Mouse (Mus musculus): Measurements from ENCODE around the gene Ncor1.
"Not testable (repeated sequence)": the region's sequence is repeated elsewhere in the genome, so short reads cannot be mapped to it uniquely, and the experiment has no call there.

Gene Ncor1

GRCm38 (mm10) chr11:62458780-62459179, 439 bp upstream of the Ncor1 start:
- no peak for DNase-seq (ENCODE audit: low spot score)

DNA sequence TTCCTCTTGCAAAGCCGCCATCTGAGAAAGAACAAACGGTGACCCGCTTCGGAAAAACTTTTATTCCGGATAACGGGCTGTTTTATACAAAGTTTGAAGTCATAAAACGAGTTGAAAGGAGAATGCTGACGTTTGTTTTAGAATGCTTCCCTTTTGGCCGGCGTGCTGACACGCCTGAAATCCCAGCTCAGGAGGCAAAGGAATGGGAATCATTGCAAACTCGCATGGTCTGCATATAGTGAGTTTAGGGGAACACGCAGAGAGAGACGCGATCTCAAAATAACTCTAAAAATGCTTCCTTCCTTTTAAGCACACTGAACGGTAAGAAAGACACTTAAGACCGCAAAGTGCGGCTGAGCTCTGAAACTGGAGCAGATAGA, 460 bp downstream of the Ncor1 start:
- no peak for DNase-seq (ENCODE audit: low spot score)

DNA sequence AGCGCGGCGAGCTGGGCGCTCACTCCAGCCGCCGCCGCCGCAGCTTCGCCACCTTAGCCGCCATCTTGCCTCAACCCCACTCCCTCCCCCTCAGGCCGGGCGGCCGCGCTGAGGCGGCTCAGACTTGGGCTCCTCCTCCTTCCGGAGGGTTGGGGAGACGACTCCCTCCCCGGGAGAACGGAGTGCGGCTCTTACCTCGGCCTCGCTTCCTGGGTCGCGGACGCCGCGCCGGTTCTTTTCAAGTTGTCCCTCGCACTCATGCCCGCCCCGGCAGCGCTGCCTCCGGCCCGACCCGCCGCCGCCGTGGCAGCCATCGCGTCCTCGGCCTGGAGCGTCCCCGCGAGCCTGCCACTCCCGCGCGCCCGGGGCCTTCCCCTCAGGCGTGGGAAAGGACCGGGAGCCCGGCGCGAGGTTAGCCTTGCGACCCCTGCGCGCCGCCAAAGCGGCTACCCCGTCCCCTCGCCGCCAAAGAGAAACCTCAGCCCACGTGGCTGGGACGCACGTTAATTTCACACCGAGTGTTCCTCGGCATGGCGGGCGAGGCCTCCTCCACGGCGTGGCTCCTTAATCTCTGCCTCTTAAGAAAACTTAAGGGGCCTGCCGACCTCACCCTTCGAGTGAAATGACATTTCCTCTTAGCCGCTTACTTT, 975 bp downstream of the Ncor1 start:
- DNase-seq (ENCODE audit: low spot score): peak; percentile 81

DNA sequence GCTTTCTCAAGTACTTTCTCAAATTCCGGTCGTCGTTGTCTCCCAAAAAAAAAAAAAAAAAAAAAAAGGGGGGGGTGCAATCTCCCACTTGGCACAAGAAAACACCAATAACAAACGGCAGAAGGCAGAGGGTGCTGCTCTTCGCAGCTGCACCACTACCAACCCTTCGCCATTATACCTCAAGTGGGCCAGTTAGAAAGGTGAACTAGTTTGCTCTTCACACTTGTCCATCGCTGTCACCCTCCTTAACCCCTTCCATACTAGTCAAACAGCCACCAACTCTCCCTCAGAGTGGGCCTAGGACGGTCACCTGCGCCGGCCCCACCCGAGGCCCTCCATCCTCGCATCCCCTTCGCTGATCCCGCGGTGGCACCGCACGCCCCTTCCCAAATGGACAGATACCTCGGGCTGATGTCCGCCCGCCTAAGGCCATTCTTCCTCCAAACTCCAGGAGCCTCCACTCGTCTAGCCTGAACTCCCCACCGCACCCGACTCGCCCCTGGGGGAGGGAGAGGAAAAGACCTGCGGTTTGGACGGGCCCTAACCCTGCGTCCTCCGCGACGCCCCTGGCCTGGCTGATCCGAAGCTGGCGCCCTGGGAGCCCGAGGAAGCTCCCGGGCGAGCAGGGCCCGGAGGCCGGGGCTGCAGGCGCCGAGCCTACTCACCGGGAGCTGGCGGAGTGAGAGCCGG, 1.7 kb downstream of the Ncor1 start:
- DNase-seq (ENCODE audit: low spot score): no peak

- DNase-seq (ENCODE audit: low spot score): no peak
Measured at GRCm38 (mm10) chr11:62456021-62456482, 2.3 kb downstream of the Ncor1 start.

DNA sequence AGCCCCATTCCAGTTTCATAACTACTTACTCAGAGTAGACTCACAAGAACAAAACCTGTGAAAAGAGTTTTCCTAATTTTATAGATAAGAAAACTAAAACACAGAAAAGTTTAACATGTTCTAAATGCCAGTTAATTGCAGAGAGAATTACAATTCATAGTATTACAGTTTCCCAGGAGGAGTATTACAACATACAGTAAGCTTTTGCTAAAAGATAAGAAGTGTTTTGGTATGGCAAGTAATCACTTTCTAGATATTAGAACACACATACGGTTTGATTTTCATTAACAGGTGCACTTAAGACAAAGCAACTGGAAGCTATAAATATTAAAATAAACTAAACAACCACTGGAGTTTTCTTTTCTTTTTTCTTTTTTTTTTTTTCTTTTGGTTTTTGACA, 3.1 kb downstream of the Ncor1 start:
- DNase-seq (ENCODE audit: low spot score): no peak

GRCm38 (mm10) chr11:62448971-62449370, 9.4 kb downstream of the Ncor1 start:
- DNase-seq (ENCODE audit: low spot score): no peak

GRCm38 (mm10) chr11:62445799-62446198, 12.5 kb downstream of the Ncor1 start:
- no peak for DNase-seq (ENCODE audit: low spot score)

DNA sequence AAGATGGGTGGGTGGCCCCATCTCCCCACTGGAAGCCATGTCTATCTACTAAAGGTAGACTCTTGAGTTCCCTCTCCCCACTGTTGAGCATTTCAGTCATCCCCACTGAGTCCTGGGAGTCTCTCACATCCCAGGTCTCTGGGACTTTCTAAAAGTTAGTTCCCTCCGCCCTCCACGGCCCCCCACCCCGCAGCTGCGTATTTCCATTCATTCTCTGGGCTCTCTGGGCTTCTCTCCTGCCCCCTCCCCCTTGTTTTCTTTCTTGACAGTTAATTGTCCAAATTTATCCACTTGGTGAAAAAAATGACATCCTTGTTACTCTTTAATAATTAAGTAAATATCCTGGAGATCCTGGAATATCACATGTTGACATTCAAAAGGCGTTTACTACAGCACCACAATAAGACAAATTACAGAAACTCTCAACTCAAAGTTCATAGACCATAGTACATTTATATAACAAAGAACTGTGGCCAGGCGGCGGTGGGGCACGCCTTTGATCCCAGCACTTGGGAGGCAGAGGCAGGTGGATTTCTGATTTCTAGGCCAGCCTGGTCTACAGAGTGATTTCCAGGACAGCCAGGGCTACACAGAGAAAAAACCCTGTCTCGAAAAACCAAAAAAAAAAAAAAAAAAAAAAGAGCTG, 17.5 kb downstream of the Ncor1 start:
- no peak for DNase-seq (ENCODE audit: low spot score)

DNA sequence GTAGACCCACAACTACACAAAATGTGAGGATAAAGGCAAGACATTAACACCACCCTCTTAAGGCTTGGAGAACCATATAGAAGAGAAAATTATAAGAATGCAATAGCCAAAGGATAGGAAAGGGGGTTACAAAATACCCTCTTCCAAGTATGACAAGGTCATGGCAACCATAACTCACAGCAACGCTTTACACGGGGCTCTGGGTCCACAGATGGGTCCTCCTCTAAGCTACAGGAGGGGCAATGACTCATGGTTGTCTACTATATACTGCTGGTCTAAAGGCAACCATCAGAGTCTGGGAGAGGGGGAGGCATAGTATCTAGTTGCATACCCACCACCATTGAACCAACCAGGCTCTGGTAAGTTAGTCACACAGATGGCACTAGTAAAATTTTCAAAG, 26.1 kb downstream of the Ncor1 start:
- no peak for DNase-seq (ENCODE audit: low spot score)

- no peak for DNase-seq (ENCODE audit: low spot score)
Measured at GRCm38 (mm10) chr11:62427105-62427504, 31.2 kb downstream of the Ncor1 start.

DNA sequence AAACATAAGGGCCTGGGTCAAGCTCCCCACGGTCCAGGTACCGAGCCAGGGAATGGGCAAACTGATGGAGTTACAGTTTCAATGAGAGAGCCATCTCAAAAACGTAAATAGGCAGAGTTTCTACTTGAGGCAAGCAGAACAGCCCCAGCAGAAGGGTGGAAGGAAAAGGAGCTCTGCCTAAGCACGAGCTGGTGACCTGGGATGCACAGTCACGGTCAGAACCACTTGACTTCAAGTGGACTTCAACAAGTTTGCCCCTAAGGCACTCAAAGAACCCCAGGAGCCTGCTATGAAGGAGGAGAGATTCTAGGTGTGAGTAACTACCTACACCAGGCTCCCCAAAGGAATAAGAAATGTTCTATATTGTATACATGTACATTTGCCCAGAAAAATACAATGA, 32.1 kb downstream of the Ncor1 start:
- no peak for DNase-seq (ENCODE audit: low spot score)

DNA sequence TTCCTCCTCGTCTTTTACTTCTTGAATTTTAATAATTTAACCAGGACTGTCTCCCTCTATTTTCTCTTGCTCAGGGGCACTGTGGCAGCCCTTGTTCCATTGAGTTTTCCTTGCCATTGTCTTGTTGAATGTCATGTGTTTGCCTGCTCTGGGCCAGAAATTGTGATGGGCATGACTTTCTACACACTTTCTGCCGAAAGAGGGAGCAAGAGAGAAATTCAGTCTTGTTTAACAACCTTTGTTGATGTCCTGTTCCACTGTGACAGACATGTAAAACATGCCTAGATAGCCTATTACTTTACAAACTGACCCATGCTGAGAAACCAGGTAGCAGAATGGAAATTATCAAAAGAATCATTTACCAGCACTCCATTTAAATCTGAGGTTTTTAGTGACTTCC, 33.8 kb downstream of the Ncor1 start:
- no peak for DNase-seq (ENCODE audit: low spot score)

DNA sequence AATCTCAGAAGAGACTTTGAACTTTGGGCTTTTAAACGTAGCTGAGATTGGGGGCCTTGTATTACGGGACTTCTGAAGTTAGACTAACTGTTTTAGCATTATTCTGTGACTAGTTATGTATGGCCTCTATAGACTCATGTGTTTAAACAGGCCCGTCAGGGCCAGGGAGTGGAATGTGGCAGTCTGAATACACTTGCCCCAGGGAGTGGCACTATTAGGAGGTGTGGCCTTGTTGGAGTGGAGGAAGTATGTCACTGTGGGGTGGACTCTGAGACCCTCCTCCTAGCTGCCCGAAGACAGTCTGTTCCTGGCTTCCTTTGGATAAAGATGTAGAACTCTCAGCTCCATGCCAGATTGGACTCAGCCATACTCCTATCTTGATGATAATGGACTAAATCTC, 43.3 kb downstream of the Ncor1 start:
- no peak for DNase-seq (ENCODE audit: low spot score)

DNA sequence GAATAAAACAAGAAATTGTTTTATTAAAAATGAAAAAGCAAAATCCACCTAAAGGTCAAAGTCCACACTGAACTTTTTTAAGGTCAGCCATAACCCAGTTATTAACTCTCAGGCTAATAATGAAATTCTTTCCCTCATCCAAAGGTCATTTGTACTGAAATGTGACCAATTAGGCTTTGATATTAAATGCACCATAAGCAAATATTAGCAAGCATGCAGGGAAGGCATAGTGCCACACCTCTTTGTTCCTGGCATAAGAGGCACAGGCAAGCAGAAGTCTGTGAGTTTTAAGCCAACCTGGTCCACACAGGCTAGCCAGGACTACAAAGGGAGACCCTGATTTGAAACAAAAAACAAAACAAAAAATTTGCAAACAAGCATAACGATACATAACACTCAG, 48.7 kb downstream of the Ncor1 start:
- no peak for DNase-seq (ENCODE audit: low spot score)

GRCm38 (mm10) chr11:62408848-62409247, 49.5 kb downstream of the Ncor1 start:
- no peak for DNase-seq (ENCODE audit: low spot score)

DNA sequence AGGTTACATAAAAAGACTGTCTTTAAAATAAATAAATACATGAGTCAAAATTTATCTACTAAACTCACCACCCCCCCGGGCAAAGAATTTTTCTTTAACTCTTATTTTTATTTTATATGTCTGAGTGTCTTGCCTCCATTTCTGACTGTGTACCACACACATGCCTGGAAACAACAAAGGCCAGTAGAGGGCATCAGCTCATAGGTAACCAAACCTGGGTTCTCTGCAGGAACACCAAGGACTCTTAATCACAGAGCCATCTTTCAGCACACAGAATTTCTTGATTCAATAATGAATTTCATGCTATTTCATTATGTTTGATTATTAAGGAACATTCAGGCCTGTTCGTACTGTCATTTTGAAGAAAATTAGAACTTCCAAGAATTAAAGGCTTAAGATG, 61.9 kb downstream of the Ncor1 start:
- no peak for DNase-seq (ENCODE audit: low spot score)

- DNase-seq (ENCODE audit: low spot score): no peak
Measured at GRCm38 (mm10) chr11:62388331-62388679, 70.0 kb downstream of the Ncor1 start.

DNA sequence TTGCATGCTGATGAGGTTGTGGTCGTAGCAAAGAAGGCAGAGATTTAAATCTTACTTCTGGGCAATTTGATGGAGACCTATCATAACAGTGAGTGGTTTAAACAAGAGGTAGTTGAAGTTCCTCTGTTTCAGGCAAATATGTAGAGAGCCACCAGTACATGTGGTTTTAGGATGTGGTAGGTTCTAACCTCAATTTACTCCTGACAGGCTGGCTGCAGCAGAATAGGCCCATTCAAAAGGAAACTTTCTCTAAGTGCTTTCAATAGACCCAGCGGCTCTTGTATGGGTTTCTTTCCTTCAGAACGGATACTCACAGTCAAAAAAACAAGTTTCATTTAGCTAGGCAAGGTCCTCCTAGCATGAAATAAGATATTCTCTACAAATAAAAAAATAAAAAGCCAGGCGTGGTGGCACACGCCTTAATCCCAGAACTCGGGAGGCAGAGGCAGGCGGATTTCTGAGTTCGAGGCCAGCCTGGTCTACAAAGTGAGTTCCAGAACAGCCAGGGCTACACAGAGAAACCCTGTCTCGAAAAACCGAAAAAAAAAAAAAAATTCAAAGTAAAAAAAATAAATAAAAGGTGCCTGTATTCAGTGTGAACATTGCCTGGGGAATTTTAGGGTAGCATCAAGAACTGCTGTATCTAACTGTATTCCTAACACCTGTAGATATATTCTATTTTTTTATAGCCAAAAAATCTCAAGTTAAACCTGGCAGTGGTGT, 70.6 kb downstream of the Ncor1 start:
- no peak for DNase-seq (ENCODE audit: low spot score)

GRCm38 (mm10) chr11:62377202-62377851, 81.0 kb downstream of the Ncor1 start:
- not testable (repeated sequence) for DNase-seq (ENCODE audit: low spot score)

GRCm38 (mm10) chr11:62371776-62372175, 86.6 kb downstream of the Ncor1 start:
- no peak for DNase-seq (ENCODE audit: low spot score)

DNA sequence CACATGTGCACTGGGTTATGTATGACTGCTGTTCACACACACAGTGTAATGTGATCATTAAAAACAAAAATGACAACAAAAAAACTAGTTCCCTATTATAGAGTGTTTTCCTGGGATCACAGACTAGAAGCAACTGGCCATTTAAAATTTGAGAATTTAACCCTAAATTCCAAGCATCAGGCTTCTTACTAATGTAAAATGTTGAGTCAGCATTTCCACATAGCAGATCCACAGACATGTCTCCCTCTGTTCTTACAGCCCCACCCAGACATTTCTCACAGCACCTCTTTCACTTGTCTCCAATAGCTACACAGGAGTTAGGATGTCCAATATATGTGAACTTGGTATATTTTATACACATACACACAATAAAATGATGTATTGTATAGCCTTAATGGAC, 88.4 kb downstream of the Ncor1 start:
- DNase-seq (ENCODE audit: low spot score): no peak
